Mouse (Mus musculus) stomach, postnatal 0 days (tissue): ENCODE data around the gene Lce3b. TPM values are rescaled to one million over a fixed set of nuclear protein-coding genes. Genes with fewer than 3 reads are reported as not detected.

Experiments used
- ATAC-seq: fragments of 200-750 bp; cut with Nextera tagmentation; 2 replicates; pipeline ENCODE4 v1.8.0; 2017; ENCODE audit not compliant: low FRiP score, low TSS enrichment
- DNase-seq: peaks from one replicate; pipeline ENCODE4 v3.0.0-alpha.2; 2016; ENCODE audit warnings: low spot score
- H3K27ac ChIP-seq: fragments of 300-500 bp; sonication (generic); replicated peaks from 2 replicates; pipeline ENCODE4 v1.5.1; 2014; ENCODE audit warnings: mild to moderate bottlenecking, control low read depth
- H3K27me3 ChIP-seq: fragments of 300-500 bp; sonication (generic); 2 replicates; pipeline ENCODE4 v1.6.1; 2014; ENCODE audit warnings: low read length; ENCODE audit not compliant: control insufficient read depth, insufficient read depth
- H3K36me3 ChIP-seq: fragments of 300-500 bp; sonication (generic); 2 replicates; pipeline ENCODE4 v1.6.1; 2014; ENCODE audit warnings: low read length, mixed read lengths; ENCODE audit not compliant: control insufficient read depth, insufficient read depth
- H3K4me1 ChIP-seq: fragments of 300-500 bp; sonication (generic); replicated peaks from 2 replicates; pipeline ENCODE4 v1.6.1; 2014; ENCODE audit warnings: antibody characterized with exemption; ENCODE audit not compliant: control insufficient read depth, insufficient read depth
- H3K4me2 ChIP-seq: fragments of 300-500 bp; sonication (generic); replicated peaks from 2 replicates; pipeline ENCODE4 v1.6.1; 2014; ENCODE audit warnings: low read depth, mild to moderate bottlenecking, control low read depth, moderate library complexity
- H3K4me3 ChIP-seq: fragments of 300-500 bp; sonication (generic); 2 replicates; pipeline ENCODE4 v1.5.1; 2014; ENCODE audit warnings: low read depth, low read length, control low read depth
- H3K9ac ChIP-seq: fragments of 300-500 bp; sonication (generic); 2 replicates; pipeline ENCODE4 v1.6.1; 2014; ENCODE audit warnings: mild to moderate bottlenecking, low read length, control low read depth, mixed read lengths
- H3K9me3 ChIP-seq: fragments of 300-500 bp; sonication (generic); 2 replicates; pipeline ENCODE4 v1.6.1; 2016; ENCODE audit warnings: low read length; ENCODE audit not compliant: control insufficient read depth
- CTCF ChIP-seq: IDR thresholded peaks from 2 replicates; pipeline ENCODE4 v1.5.1; 2016; ENCODE audit warnings: antibody characterized with exemption, low read depth, mild to moderate bottlenecking, moderate library complexity
- EP300 ChIP-seq: optimal IDR thresholded peaks from 2 replicates; pipeline ENCODE3; 2016; ENCODE audit warnings: antibody characterized with exemption
- WGBS: fragments of 180-500 bp; shearing (Covaris S2); extraction: QIAGEN DNeasy Blood & Tissue Kit; methylation state at CpG from one replicate; pipeline ENCODE4 v1.1.7; 2014; 5-methylcytosine and 5-hydroxymethylcytosine counted together
- polyA plus RNA-seq: library from polyadenylated mRNA; unstranded; fragments of >200 nt; fragmentation: Nextera tagmentation; extraction: Ambion mirVana; gene quantifications from 2 replicates; pipeline ENCODE4 v1.2.1, GENCODE M21; 2015

Lce3b gene
- polyA plus RNA-seq, 1 experiment from 2014 or later = 847 TPM

DNA sequence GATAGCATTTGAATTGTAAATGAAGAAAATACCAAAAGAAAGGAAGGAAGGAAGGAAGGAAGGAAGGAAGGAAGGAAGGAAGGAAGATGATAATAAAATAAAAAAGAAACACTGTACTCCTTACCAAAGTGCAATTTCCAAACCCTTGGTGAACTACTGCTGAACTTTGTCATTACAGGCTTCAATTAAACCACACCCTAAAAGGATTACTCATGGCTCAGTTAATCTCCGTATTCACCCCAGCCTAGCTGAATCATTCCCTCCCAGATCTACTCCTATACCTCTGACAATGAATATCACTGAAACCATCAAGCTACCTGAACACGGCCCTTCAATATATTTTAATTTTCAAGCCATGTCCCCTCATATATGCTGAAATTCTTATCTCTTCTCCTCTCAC, 45.7 kb downstream of the Lce3b start:
- no peak overlapping the region for H3K4me3 ChIP-seq
- H3K9me3 ChIP-seq = no peaks in the 10 kb centered on the region
- 0 out of 2 replicates have a peak overlapping the region, but pooled peaks have one; percentile 49 for H3K27ac ChIP-seq
- TF ChIP-seq EP300 = peak; percentile 63
- TF ChIP-seq CTCF = no peak
- no peaks in the 10 kb centered on the region for H3K36me3 ChIP-seq
- DNase-seq (no peak), ATAC-seq (peak; percentile 63; the same call in 1 of the 2 replicates)
- no peaks in the 10 kb centered on the region for H3K4me1 ChIP-seq
- 51% methylated on average over 2 of the region's 2 CpGs for WGBS
- H3K27me3 ChIP-seq = no peaks in the 10 kb centered on the region
- H3K4me2 ChIP-seq = no peak overlapping the region
- no peak overlapping the region for H3K9ac ChIP-seq

Other genes starting within 250 kb of the Lce3b start
- gene Lce1d, start 245.8 kb upstream of the Lce3b start, polyA plus RNA-seq = 199 and 223 TPM in 2 replicates
- 326 and 341 TPM in 2 replicates for gene Lce1e, start 223.9 kb upstream of the Lce3b start, polyA plus RNA-seq
- gene Lce1f, start 212.6 kb upstream of the Lce3b start, polyA plus RNA-seq = 468 and 478 TPM in 2 replicates
- gene Gm38119, start 193.9 kb upstream of the Lce3b start, polyA plus RNA-seq = 11.4 and 14.1 TPM in 2 replicates
- 307 and 309 TPM in 2 replicates for gene Lce1g, start 180.6 kb upstream of the Lce3b start, polyA plus RNA-seq
- gene Lce1h, start 167.9 kb upstream of the Lce3b start, polyA plus RNA-seq = 249 and 251 TPM in 2 replicates
- 369 and 377 TPM in 2 replicates for gene Lce1i, start 154.1 kb upstream of the Lce3b start, polyA plus RNA-seq
- 175 and 184 TPM in 2 replicates for gene Lce1j, start 142.5 kb upstream of the Lce3b start, polyA plus RNA-seq
- 86.3 and 98.5 TPM in 2 replicates for gene Lce1k, start 125.1 kb upstream of the Lce3b start, polyA plus RNA-seq
- gene Kprp, start 105.7 kb upstream of the Lce3b start, polyA plus RNA-seq = 108 and 133 TPM in 2 replicates
- 247 and 250 TPM in 2 replicates for gene Lce1l, start 81.7 kb upstream of the Lce3b start, polyA plus RNA-seq
- 30.7 and 33.6 TPM in 2 replicates for gene 2310050C09Rik, start 62.8 kb upstream of the Lce3b start, polyA plus RNA-seq
- 1,230 and 1,305 TPM in 2 replicates for gene Lce3a, start 6.7 kb upstream of the Lce3b start, polyA plus RNA-seq
- 1,477 and 1,491 TPM in 2 replicates for gene Lce3c, start 11.5 kb downstream of the Lce3b start, polyA plus RNA-seq
- gene Lce3d, start 24.4 kb downstream of the Lce3b start, polyA plus RNA-seq = 246 and 293 TPM in 2 replicates
- gene Lce3e, start 34.1 kb downstream of the Lce3b start, polyA plus RNA-seq = 1,443 and 1,461 TPM in 2 replicates
- 3,312 and 3,341 TPM in 2 replicates for gene Lce3f, start 59.2 kb downstream of the Lce3b start, polyA plus RNA-seq
- 1,801 and 2,041 TPM in 2 replicates for gene Crct1, start 82.7 kb downstream of the Lce3b start, polyA plus RNA-seq
- 356 and 376 TPM in 2 replicates for gene Lce1m, start 86.1 kb downstream of the Lce3b start, polyA plus RNA-seq
- 0.05 and 0.08 TPM in 2 replicates for gene Gm4858, start 135.8 kb downstream of the Lce3b start, polyA plus RNA-seq
- 3.3 and 3.7 TPM in 2 replicates for gene Crnn, start 211.8 kb downstream of the Lce3b start, polyA plus RNA-seq